Mouse (Mus musculus): Measurements from ENCODE around the gene Intu.

- TF ChIP-seq CTCF (IDR thresholded peaks at IDR 0.05; ENCODE audit: borderline replicate concordance, insufficient read depth, low read length) (no peak), POLR2A (IDR thresholded peaks at IDR 0.05; ENCODE audit: low read depth, low read length) (no peak)
Observed at GRCm38 (mm10) chr3:40686836-40687235, 155.8 kb downstream of the Intu start.

All from embryonic fibroblast, embryonic 13.5 days (primary cell).